Mouse (Mus musculus): ENCODE results near the gene Zp3. TPM values are rescaled to one million over a fixed set of nuclear protein-coding genes. Genes with fewer than 3 reads are reported as not detected.
A peak's percentile ranks its signal among the peaks of the same experiment; 100 is the strongest.

The Zp3 gene
- total and polyA plus RNA-seq, 3 experiments = not detected

GRCm38 (mm10) chr5:135987248-135987647, 7.3 kb downstream of the Zp3 start:
- 55% methylated on average over 11 of the region's 11 CpGs for WGBS
- H3K79me2 ChIP-seq (replicated peaks; ENCODE audit: control insufficient read depth, insufficient read depth, low read length) = no peaks in the 10 kb centered on the region
- no peak overlapping the region for H3K9ac ChIP-seq (ENCODE audit: low read depth, low read length)
- TF ChIP-seq CTCF (IDR thresholded peaks at IDR 0.05) (peak; percentile 44), POLR2A (IDR thresholded peaks at IDR 0.05; ENCODE audit: insufficient read depth, low read depth, low read length) (no peak)
- H3K27me3 ChIP-seq (ENCODE audit: control insufficient read depth, insufficient read depth, low read length) = no peaks in the 10 kb centered on the region
- H3K4me1 ChIP-seq (ENCODE audit: control insufficient read depth, insufficient read depth, low read length) = no peaks in the 10 kb centered on the region
- H3K4me3 ChIP-seq = no peak overlapping the region
- H3K36me3 ChIP-seq (ENCODE audit: control insufficient read depth, insufficient read depth, low read length) = no peaks in the 10 kb centered on the region
- DNase-seq = no peak
- no peak overlapping the region for H3K27ac ChIP-seq
- intact Hi-C loops (cut with DNase I) = no loop called here

GRCm38 (mm10) chr5:135990601-135991000, 10.7 kb downstream of the Zp3 start:
- no peak overlapping the region for H3K9ac ChIP-seq (ENCODE audit: low read depth, low read length)
- H3K79me2 ChIP-seq (replicated peaks; ENCODE audit: control insufficient read depth, insufficient read depth, low read length) = no peaks in the 10 kb centered on the region
- H3K27ac ChIP-seq = no peak overlapping the region
- no peaks in the 10 kb centered on the region for H3K27me3 ChIP-seq (ENCODE audit: control insufficient read depth, insufficient read depth, low read length)
- no peaks in the 10 kb centered on the region for H3K4me1 ChIP-seq (ENCODE audit: control insufficient read depth, insufficient read depth, low read length)
- intact Hi-C loops (cut with DNase I) = loop anchor here (5.0 kb wide), 1 partner anchor 922 kb away; no protein-coding TSS in a partner anchor
- peak in 1 of 2 experiments; percentile 36 for DNase-seq
- H3K4me3 ChIP-seq = no peak overlapping the region
- H3K36me3 ChIP-seq (ENCODE audit: control insufficient read depth, insufficient read depth, low read length) = no peaks in the 10 kb centered on the region
- TF ChIP-seq EP300 (IDR thresholded peaks at IDR 0.05; ENCODE audit: insufficient read depth, low read depth, low read length) = no peak
- no peak for TF ChIP-seq CTCF (IDR thresholded peaks at IDR 0.05)
- TF ChIP-seq POLR2A (IDR thresholded peaks at IDR 0.05; ENCODE audit: insufficient read depth, low read depth, low read length) = no peak
- WGBS = 57% methylated on average over 5 of the region's 5 CpGs

- DNase-seq = no peak
- intact Hi-C loops (cut with DNase I) = loop anchor here (5.0 kb wide), 1 partner anchor 919 kb away; no protein-coding TSS in a partner anchor
These were observed 13.6 kb downstream of the Zp3 start for GRCm38 (mm10) chr5:135993381-135993965.

GRCm38 (mm10) chr5:135994335-135994724, 14.4 kb downstream of the Zp3 start:
- H3K36me3 ChIP-seq (ENCODE audit: control insufficient read depth, insufficient read depth, low read length) = no peaks in the 10 kb centered on the region
- WGBS = 66% methylated on average over 8 of the region's 8 CpGs
- TF ChIP-seq CTCF (IDR thresholded peaks at IDR 0.05) = no peak
- no peak for TF ChIP-seq EP300 (IDR thresholded peaks at IDR 0.05; ENCODE audit: insufficient read depth, low read depth, low read length)
- no peak for TF ChIP-seq POLR2A (IDR thresholded peaks at IDR 0.05; ENCODE audit: insufficient read depth, low read depth, low read length)
- intact Hi-C loops (cut with DNase I) = loop anchor here (5.0 kb wide), 1 partner anchor 918 kb away; no protein-coding TSS in a partner anchor
- H3K27ac ChIP-seq = no peak overlapping the region
- no peak for DNase-seq
- no peaks in the 10 kb centered on the region for H3K27me3 ChIP-seq (ENCODE audit: control insufficient read depth, insufficient read depth, low read length)
- H3K79me2 ChIP-seq (replicated peaks; ENCODE audit: control insufficient read depth, insufficient read depth, low read length) = no peaks in the 10 kb centered on the region
- H3K4me1 ChIP-seq (ENCODE audit: control insufficient read depth, insufficient read depth, low read length) = no peaks in the 10 kb centered on the region
- no peak overlapping the region for H3K9ac ChIP-seq (ENCODE audit: low read depth, low read length)
- peak overlapping the region; percentile 88 for H3K4me3 ChIP-seq

More at GRCm38 (mm10) chr5:135993381-135993965, 13.6 kb downstream of the Zp3 start:
- H3K4me3 ChIP-seq = no peak overlapping the region
- H3K4me1 ChIP-seq (ENCODE audit: control insufficient read depth, insufficient read depth, low read length) = no peaks in the 10 kb centered on the region
- H3K27me3 ChIP-seq (ENCODE audit: control insufficient read depth, insufficient read depth, low read length) = no peaks in the 10 kb centered on the region
- H3K9ac ChIP-seq (ENCODE audit: low read depth, low read length) = no peak overlapping the region
- WGBS = 35% methylated on average over 5 of the region's 5 CpGs
- H3K79me2 ChIP-seq (replicated peaks; ENCODE audit: control insufficient read depth, insufficient read depth, low read length) = no peaks in the 10 kb centered on the region
- no peak for TF ChIP-seq POLR2A (IDR thresholded peaks at IDR 0.05; ENCODE audit: insufficient read depth, low read depth, low read length)
- no peak for TF ChIP-seq CTCF (IDR thresholded peaks at IDR 0.05)
- TF ChIP-seq EP300 (IDR thresholded peaks at IDR 0.05; ENCODE audit: insufficient read depth, low read depth, low read length) = no peak
- no peaks in the 10 kb centered on the region for H3K36me3 ChIP-seq (ENCODE audit: control insufficient read depth, insufficient read depth, low read length)
- no peak overlapping the region for H3K27ac ChIP-seq

GRCm38 (mm10) chr5:135994725-135995687, 15.1 kb downstream of the Zp3 start, which contains the start of gene Dtx2:
Dtx2 (plus strand) TSS chr5:135994800.
- peak; percentile 91 for DNase-seq
- Histone ChIP-seq H3K9ac (ENCODE audit: low read depth, low read length) (peak within 1 kb of the TSS; percentile 85), H3K4me1 (ENCODE audit: control insufficient read depth, insufficient read depth, low read length) (no peaks in the 10 kb centered on the region), H3K4me3 (peak within 1 kb of the TSS; percentile 88), H3K79me2 (replicated peaks; ENCODE audit: control insufficient read depth, insufficient read depth, low read length) (no peaks in the 10 kb centered on the region), H3K27ac (peak within 1 kb of the TSS; percentile 94), H3K36me3 (ENCODE audit: control insufficient read depth, insufficient read depth, low read length) (no peaks in the 10 kb centered on the region), H3K27me3 (ENCODE audit: control insufficient read depth, insufficient read depth, low read length) (no peaks in the 10 kb centered on the region)
- 2% methylated on average over 47 of the region's 47 CpGs for WGBS
- TF ChIP-seq POLR2A (IDR thresholded peaks at IDR 0.05; ENCODE audit: insufficient read depth, low read depth, low read length) (peak; percentile 93), CTCF (IDR thresholded peaks at IDR 0.05) (peak; percentile 58), EP300 (IDR thresholded peaks at IDR 0.05; ENCODE audit: insufficient read depth, low read depth, low read length) (no peak)
- intact Hi-C loops (cut with DNase I) = loop anchor here (5.0 kb wide), 1 partner anchor 917 kb away; no protein-coding TSS in a partner anchor
